Mouse (Mus musculus) hindbrain, embryonic 14.5 days (tissue): ENCODE data around the gene Xpnpep1. TPM values are rescaled to one million over a fixed set of nuclear protein-coding genes. Genes with fewer than 3 reads are reported as not detected.

Experiments
- ATAC-seq: fragments of 200-750 bp; cut with Nextera tagmentation; 2 replicates; pipeline ENCODE4 v1.8.0; 2017; ENCODE audit warnings: moderate number of reproducible peaks, mild to moderate bottlenecking, moderate TSS enrichment, moderate library complexity; ENCODE audit not compliant: low FRiP score
- DNase-seq: peaks from one replicate; pipeline ENCODE4 v3.0.0-alpha.2; 2015; ENCODE audit warnings: low spot score
- H3K27ac ChIP-seq: fragments of 300-500 bp; sonication (generic); 2 replicates; pipeline ENCODE4 v1.5.1; 2014; ENCODE audit warnings: mild to moderate bottlenecking, moderate library complexity
- H3K27me3 ChIP-seq: fragments of 300-500 bp; sonication (generic); 2 replicates; pipeline ENCODE4 v1.6.1; 2014; ENCODE audit warnings: mild to moderate bottlenecking, low read length, mixed read lengths; ENCODE audit not compliant: control insufficient read depth, insufficient read depth
- H3K36me3 ChIP-seq: fragments of 300-500 bp; sonication (generic); replicated peaks from 2 replicates; pipeline ENCODE4 v1.6.1; 2014; ENCODE audit not compliant: control insufficient read depth, insufficient read depth
- H3K4me1 ChIP-seq: fragments of 300-500 bp; sonication (generic); replicated peaks from 2 replicates; pipeline ENCODE4 v1.6.1; 2014; ENCODE audit warnings: antibody characterized with exemption, low read length, mixed read lengths; ENCODE audit not compliant: control insufficient read depth, insufficient read depth
- H3K4me2 ChIP-seq: fragments of 300-500 bp; sonication (generic); replicated peaks from 2 replicates; pipeline ENCODE4 v1.6.1; 2014; ENCODE audit warnings: mild to moderate bottlenecking, moderate library complexity
- H3K4me3 ChIP-seq: fragments of 300-500 bp; sonication (generic); replicated peaks from 2 replicates; pipeline ENCODE4 v1.5.1; 2014; ENCODE audit warnings: mild to moderate bottlenecking, low read length
- H3K9ac ChIP-seq: fragments of 300-500 bp; sonication (generic); 2 replicates; pipeline ENCODE4 v1.6.1; 2014
- H3K9me3 ChIP-seq: fragments of 300-500 bp; sonication (generic); 2 replicates; pipeline ENCODE4 v1.6.1; 2016; ENCODE audit warnings: low read length; ENCODE audit not compliant: control insufficient read depth
- WGBS: fragments of 180-500 bp; shearing (Covaris S2); extraction: QIAGEN DNeasy Blood & Tissue Kit; methylation state at CpG from one replicate; pipeline ENCODE4 v1.1.7; 2014; 5-methylcytosine and 5-hydroxymethylcytosine counted together
- polyA plus RNA-seq: library from polyadenylated mRNA; unstranded; fragments of >200 nt; fragmentation: Nextera tagmentation; extraction: Ambion mirVana; gene quantifications from 2 replicates; pipeline ENCODE4 v1.2.1, GENCODE M21; 2014

The Xpnpep1 gene
- polyA plus RNA-seq, 1 experiment from 2014 or later, result 135 TPM

GRCm38 (mm10) chr19:53023189-53023588 lies 16.8 kb downstream of the Xpnpep1 start:
- Histone ChIP-seq H3K36me3 (peaks cover 31% of the 10 kb centered on the region), H3K4me2 (no peak overlapping the region), H3K4me1 (no peaks in the 10 kb centered on the region), H3K27ac (no peak overlapping the region), H3K9ac (no peak overlapping the region), H3K4me3 (no peak overlapping the region), H3K9me3 (no peaks in the 10 kb centered on the region), H3K27me3 (no peaks in the 10 kb centered on the region)
- DNase-seq (no peak), ATAC-seq (no peak)
- WGBS, result 86% methylated on average over 10 of the region's 10 CpGs

GRCm38 (mm10) chr19:53022037-53022614 lies 17.9 kb downstream of the Xpnpep1 start:
- H3K9ac ChIP-seq, result no peak overlapping the region
- no peaks in the 10 kb centered on the region for H3K27me3 ChIP-seq
- H3K27ac ChIP-seq, result no peak overlapping the region
- ATAC-seq, result no peak
- no peak overlapping the region for H3K4me3 ChIP-seq
- H3K4me2 ChIP-seq, result no peak overlapping the region
- DNase-seq, result no peak
- no peaks in the 10 kb centered on the region for H3K9me3 ChIP-seq
- H3K4me1 ChIP-seq, result no peaks in the 10 kb centered on the region
- peaks cover 27% of the 10 kb centered on the region for H3K36me3 ChIP-seq
- 85% methylated on average over 8 of the region's 8 CpGs for WGBS

- no peak overlapping the region for H3K27ac ChIP-seq
Observed at GRCm38 (mm10) chr19:53021537-53021936, 18.5 kb downstream of the Xpnpep1 start.

GRCm38 (mm10) chr19:53019716-53020463 lies 20.1 kb downstream of the Xpnpep1 start:
- H3K4me1 ChIP-seq, result no peaks in the 10 kb centered on the region
- H3K27me3 ChIP-seq, result no peaks in the 10 kb centered on the region
- H3K9me3 ChIP-seq, result no peaks in the 10 kb centered on the region
- H3K4me3 ChIP-seq, result no peak overlapping the region
- H3K4me2 ChIP-seq, result no peak overlapping the region
- no peak overlapping the region for H3K27ac ChIP-seq
- 71% methylated on average over 13 of the region's 13 CpGs for WGBS
- peak; percentile 64 for DNase-seq
- H3K36me3 ChIP-seq, result peaks cover 22% of the 10 kb centered on the region
- no peak for ATAC-seq
- no peak overlapping the region for H3K9ac ChIP-seq

More at GRCm38 (mm10) chr19:53021537-53021936, 18.5 kb downstream of the Xpnpep1 start:
- H3K4me2 ChIP-seq, result no peak overlapping the region
- 81% methylated on average over 10 of the region's 10 CpGs for WGBS
- H3K9ac ChIP-seq, result no peak overlapping the region
- DNase-seq, result no peak
- H3K27me3 ChIP-seq, result no peaks in the 10 kb centered on the region
- H3K4me3 ChIP-seq, result no peak overlapping the region
- ATAC-seq, result 0 out of 2 replicates have a peak, but pooled peaks have one; percentile 27
- peaks cover 27% of the 10 kb centered on the region for H3K36me3 ChIP-seq
- no peaks in the 10 kb centered on the region for H3K4me1 ChIP-seq
- H3K9me3 ChIP-seq, result no peaks in the 10 kb centered on the region

GRCm38 (mm10) chr19:53017954-53018353 lies 22.1 kb downstream of the Xpnpep1 start:
- 88% methylated on average over 9 of the region's 9 CpGs for WGBS
- no peaks in the 10 kb centered on the region for H3K27me3 ChIP-seq
- no peak overlapping the region for H3K4me3 ChIP-seq
- H3K36me3 ChIP-seq, result peaks cover 12% of the 10 kb centered on the region
- no peaks in the 10 kb centered on the region for H3K9me3 ChIP-seq
- no peak for DNase-seq
- no peak overlapping the region for H3K4me2 ChIP-seq
- no peak overlapping the region for H3K27ac ChIP-seq
- no peak overlapping the region for H3K9ac ChIP-seq
- ATAC-seq, result no peak
- no peaks in the 10 kb centered on the region for H3K4me1 ChIP-seq

- Histone ChIP-seq H3K27ac (no peak overlapping the region), H3K4me1 (no peaks in the 10 kb centered on the region), H3K4me3 (no peak overlapping the region), H3K4me2 (no peak overlapping the region), H3K36me3 (peaks cover 18% of the 10 kb centered on the region), H3K9me3 (no peaks in the 10 kb centered on the region), H3K9ac (no peak overlapping the region), H3K27me3 (no peaks in the 10 kb centered on the region)
- WGBS, result 72% methylated on average over 11 of the region's 11 CpGs
- DNase-seq (no peak), ATAC-seq (no peak)
Observed at GRCm38 (mm10) chr19:53017248-53017647, 22.8 kb downstream of the Xpnpep1 start.

- 55% methylated on average over 21 of the region's 21 CpGs for WGBS
- Histone ChIP-seq H3K4me2 (peak overlapping the region; percentile 24), H3K9me3 (no peaks in the 10 kb centered on the region), H3K27me3 (no peaks in the 10 kb centered on the region), H3K36me3 (peaks cover 31% of the 10 kb centered on the region), H3K4me3 (no peak overlapping the region), H3K9ac (no peak overlapping the region), H3K27ac (0 out of 2 replicates have a peak overlapping the region, but pooled peaks have one; percentile 17), H3K4me1 (no peaks in the 10 kb centered on the region)
- DNase-seq, result peak; percentile 29
- peak; percentile 59; the same call in 1 of the 2 replicates for ATAC-seq
Observed at GRCm38 (mm10) chr19:53014910-53015710, 24.9 kb downstream of the Xpnpep1 start.

GRCm38 (mm10) chr19:53013744-53014143 lies 26.3 kb downstream of the Xpnpep1 start:
- H3K36me3 ChIP-seq, result peaks cover 39% of the 10 kb centered on the region
- 99% methylated on average over 3 of the region's 3 CpGs for WGBS
- H3K4me3 ChIP-seq, result no peak overlapping the region
- no peaks in the 10 kb centered on the region for H3K27me3 ChIP-seq
- H3K9me3 ChIP-seq, result no peaks in the 10 kb centered on the region
- H3K27ac ChIP-seq, result no peak overlapping the region
- no peaks in the 10 kb centered on the region for H3K4me1 ChIP-seq
- ATAC-seq (no peak), DNase-seq (no peak)
- H3K4me2 ChIP-seq, result no peak overlapping the region
- no peak overlapping the region for H3K9ac ChIP-seq

GRCm38 (mm10) chr19:53013341-53013740 lies 26.7 kb downstream of the Xpnpep1 start:
- no peak for ATAC-seq
- H3K4me1 ChIP-seq, result no peaks in the 10 kb centered on the region
- H3K27ac ChIP-seq, result no peak overlapping the region
- H3K9ac ChIP-seq, result no peak overlapping the region
- H3K27me3 ChIP-seq, result no peaks in the 10 kb centered on the region
- DNase-seq, result no peak
- no peak overlapping the region for H3K4me3 ChIP-seq
- 93% methylated on average over 7 of the region's 7 CpGs for WGBS
- peaks cover 39% of the 10 kb centered on the region for H3K36me3 ChIP-seq
- no peak overlapping the region for H3K4me2 ChIP-seq
- H3K9me3 ChIP-seq, result no peaks in the 10 kb centered on the region
